ENCODE assay signal across 25 mouse cellular contexts in the genomic region with DNA sequence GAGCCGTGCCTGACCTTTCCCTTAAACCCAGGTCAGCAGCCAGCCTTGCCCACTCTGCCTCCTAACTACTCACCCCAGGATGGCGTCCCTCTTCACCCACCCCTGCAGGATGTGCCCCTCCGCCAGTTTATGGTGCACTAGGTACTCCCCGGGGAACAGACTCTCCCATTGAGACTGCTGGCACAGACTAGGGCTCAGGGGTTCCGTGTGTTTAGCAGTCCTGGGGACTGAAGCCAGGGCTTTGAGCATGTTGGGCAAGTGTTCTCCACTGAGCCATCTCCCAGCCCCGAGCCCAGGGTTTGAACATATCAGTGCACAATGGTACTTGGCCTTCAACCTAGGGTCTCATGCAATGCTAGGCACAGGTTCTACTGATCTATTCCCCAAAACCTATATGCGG. TPM values are rescaled to one million over a fixed set of nuclear protein-coding genes. Genes with fewer than 3 reads are reported as not detected.
DNase-seq lines count a peak whose midpoint lies in the region; ATAC-seq and TF ChIP-seq lines count a peak whose summit lies in the region.
"Had no signal": no experiment of that assay in that cellular context is flagged by ENCODE, and none has a peak within 500 bp of the region (broad histone marks: within the 10 kb centered on the region; RNA-seq: fewer than 3 reads in every experiment).

No protein-coding gene starts in this region.

- DNase-seq in gastrocnemius, adult 2 months, result no peak
- DNase-seq in gastrocnemius, postnatal 14 days, result no peak
- peak; percentile 55 for DNase-seq in liver, adult 2 months (ENCODE audit: extremely low read depth, low read depth, low spot score)
- DNase-seq in liver, embryonic 11.5 days (ENCODE audit: low spot score), result no peak
- no peak for DNase-seq in layer of hippocampus, adult 11-12 months (ENCODE audit: low spot score)
- DNase-seq: adrenal gland, adult 2 months; adrenal gland, postnatal 25 days; cerebellum, adult 11 months; cerebellum, adult 18-20 months; cerebellum, adult 8-10 months; cerebellum, adult 9-11 months; cerebellum, postnatal 14 days; cerebellum, postnatal 36 days; embryo, embryonic 11 days had no signal

- no peak overlapping the region for H3K9ac ChIP-seq in liver, adult 2 months (ENCODE audit: low read depth, low read length)
- no peak overlapping the region for H3K9ac ChIP-seq in liver, embryonic 11.5 days (ENCODE audit: low read depth, low read length)
- H3K9ac ChIP-seq: embryonic facial prominence, embryonic 13.5 days; embryonic facial prominence, embryonic 15.5 days; forebrain, embryonic 12.5 days had no signal

- no peak for ATAC-seq in liver, embryonic 11.5 days (replicated peaks; ENCODE audit: low FRiP score)
- ATAC-seq: forebrain, embryonic 14.5 days; forebrain, embryonic 16.5 days had no signal

- no peaks in the 10 kb centered on the region for H3K9me3 ChIP-seq in liver, embryonic 11.5 days (ENCODE audit: control insufficient read depth, low read length)
- H3K9me3 ChIP-seq: embryonic facial prominence, embryonic 13.5 days; embryonic facial prominence, embryonic 15.5 days; forebrain, embryonic 10.5 days; forebrain, embryonic 12.5 days had no signal

- TF ChIP-seq CTCF in gastrocnemius, adult 2 months (IDR thresholded peaks at IDR 0.05), result no peak
- no peak for TF ChIP-seq CTCF in liver, adult 2 months (IDR thresholded peaks at IDR 0.05; ENCODE audit: low read depth, low read length)

- intact Hi-C loops in gastrocnemius, adult 2 months (cut with DNase I), result loop anchor here (5.0 kb wide), 1 partner anchor 38 kb away; no protein-coding TSS in a partner anchor
- intact Hi-C loops in gastrocnemius, postnatal 14 days (cut with DNase I; ENCODE audit: low total_unique reads), result no loop called here

- peaks cover 7% of the 10 kb centered on the region; the same call in 1 of the 2 replicates for H3K36me3 ChIP-seq in liver, adult 2 months (ENCODE audit: control insufficient read depth, insufficient read depth, low read length)
- no peaks in the 10 kb centered on the region for H3K36me3 ChIP-seq in liver, embryonic 11.5 days (ENCODE audit: control insufficient read depth, insufficient read depth, low read length)
- no peaks in the 10 kb centered on the region for H3K36me3 ChIP-seq in macrophage (ENCODE audit: inconsistent target)
- H3K36me3 ChIP-seq: embryonic facial prominence, embryonic 13.5 days; embryonic facial prominence, embryonic 15.5 days; forebrain, embryonic 10.5 days; forebrain, embryonic 12.5 days had no signal

- H3K27ac ChIP-seq in gastrocnemius, adult 2 months, result peak overlapping the region; percentile 46; the same call in 1 of the 2 replicates
- peak overlapping the region; percentile 78 for H3K27ac ChIP-seq in liver, adult 2 months (replicated peaks; ENCODE audit: insufficient read depth, low read depth, low read length)
- H3K27ac ChIP-seq in liver, embryonic 11.5 days (ENCODE audit: low read depth, low read length), result no peak overlapping the region
- peak overlapping the region; percentile 88; the same call in 1 of the 2 replicates for H3K27ac ChIP-seq in macrophage
- H3K27ac ChIP-seq: embryonic facial prominence, embryonic 13.5 days; embryonic facial prominence, embryonic 15.5 days; forebrain, embryonic 12.5 days had no signal

- peaks cover 53% of the 10 kb centered on the region for H3K4me1 ChIP-seq in liver, adult 2 months (ENCODE audit: control insufficient read depth, insufficient read depth, low read length)
- H3K4me1 ChIP-seq in liver, embryonic 11.5 days (replicated peaks; ENCODE audit: control insufficient read depth, insufficient read depth, low read length), result peaks cover 10% of the 10 kb centered on the region; the same call in 1 of the 2 replicates

- H3K79me2 ChIP-seq in liver, adult 2 months (ENCODE audit: control insufficient read depth, insufficient read depth, low read length), result peaks cover 12% of the 10 kb centered on the region
- H3K79me2 ChIP-seq in macrophage (ENCODE audit: inconsistent target), result peaks cover 27% of the 10 kb centered on the region

- no peak overlapping the region for H3K4me2 ChIP-seq in liver, embryonic 11.5 days
- H3K4me2 ChIP-seq: embryonic facial prominence, embryonic 13.5 days; embryonic facial prominence, embryonic 15.5 days; forebrain, embryonic 12.5 days had no signal

- no peak for TF ChIP-seq POLR2A in liver, adult 2 months (IDR thresholded peaks at IDR 0.05; ENCODE audit: extremely low read depth, insufficient read depth, low read length)

- H3K4me3 ChIP-seq in gastrocnemius, adult 2 months, result no peak overlapping the region
- H3K4me3 ChIP-seq in liver, adult 2 months (ENCODE audit: insufficient read depth, low read depth, low read length), result no peak overlapping the region
- no peak overlapping the region for H3K4me3 ChIP-seq in liver, embryonic 11.5 days (ENCODE audit: low read depth, low read length)
- H3K4me3 ChIP-seq in macrophage (ENCODE audit: inconsistent target), result no peak overlapping the region
- H3K4me3 ChIP-seq: embryonic facial prominence, embryonic 13.5 days; embryonic facial prominence, embryonic 15.5 days; erythroblast, embryonic 14.5 days; forebrain, embryonic 10.5 days; forebrain, embryonic 12.5 days had no signal

- H3K27me3 ChIP-seq in liver, adult 2 months (ENCODE audit: control insufficient read depth, insufficient read depth, low read length), result no peaks in the 10 kb centered on the region
- H3K27me3 ChIP-seq in liver, embryonic 11.5 days (replicated peaks; ENCODE audit: control insufficient read depth, insufficient read depth, low read length), result no peaks in the 10 kb centered on the region; the same call in 1 of the 2 replicates
- H3K27me3 ChIP-seq: embryonic facial prominence, embryonic 13.5 days; embryonic facial prominence, embryonic 15.5 days had no signal

- WGBS in liver, adult 2 months, result 51% methylated on average over 7 of the region's 7 CpGs
- 83% methylated on average over 7 of the region's 7 CpGs for WGBS in liver, embryonic 11.5 days
- WGBS in macrophage (ENCODE audit: missing documents), result 90% methylated on average over 7 of the region's 7 CpGs

RNA-seq across cellular contexts. Expression of a gene that starts 1.6 kb away (rescaled TPM):
- total RNA-seq in gastrocnemius, adult 2 months (2021), result 10 to 100 TPM in 1 of 2 experiments, 1 to 10 TPM in 1; 9.3 to 19.7 TPM
- total RNA-seq in gastrocnemius, postnatal 14 days (2021), result 1 to 10 TPM; 3.9 to 5.1 TPM
- 9.6 and 33.0 TPM in 2 replicates for total RNA-seq in liver, adult 2 months (2014; rRNA removed)
- 211 and 649 TPM in 2 replicates for polyA plus RNA-seq in liver, adult 2 months (2012; rRNA removed)
- polyA plus RNA-seq in liver, embryonic 11.5 days (2014; fragmentation: Nextera tagmentation; extraction: Ambion mirVana), result 15.6 and 17.9 TPM in 2 replicates
- total RNA-seq in macrophage (2018; cell fraction: chromatin; rRNA removed), result 10 to 100 TPM in 24 of 26 experiments, 1 to 10 TPM in 2; 3.0 to 62.0 (median 39.3) TPM
- total RNA-seq in macrophage (2018; cell fraction: cytosol; rRNA removed), result 10 to 100 TPM in 23 of 26 experiments, 1 to 10 TPM in 3; 4.5 to 22.9 (median 16.5) TPM
- total RNA-seq in macrophage (2018; cell fraction: nucleus; rRNA removed), result 10 to 100 TPM in 23 of 26 experiments, 1 to 10 TPM in 3; 3.7 to 61.7 (median 25.9) TPM
- polyA plus RNA-seq in macrophage (2018), result 17.6 to 31.1 TPM (median 18.4 TPM) in 3 replicates
- total RNA-seq: common myeloid progenitor, adult 5-6 weeks had no signal

RNA-seq across cellular contexts. Expression of a gene that starts 11.0 kb away (rescaled TPM):
- total RNA-seq in gastrocnemius, adult 2 months (2021), result not detected
- total RNA-seq in gastrocnemius, postnatal 14 days (2021), result under 1 TPM; 0.33 to 0.59 TPM
- 0.07 TPM in 1 of 2 replicates, not detected in the other for total RNA-seq in liver, adult 2 months (2014; rRNA removed)
- polyA plus RNA-seq in liver, adult 2 months (2012; rRNA removed), result 0.11 TPM in 1 of 2 replicates, not detected in the other
- 0.95 and 1.1 TPM in 2 replicates for polyA plus RNA-seq in liver, embryonic 11.5 days (2014; fragmentation: Nextera tagmentation; extraction: Ambion mirVana)
- total RNA-seq in macrophage (2018; cell fraction: chromatin; rRNA removed), result under 1 TPM in 1 of 26 experiments, not detected in 25; 0.41 TPM
- total RNA-seq in macrophage (2018; cell fraction: cytosol; rRNA removed), result not detected
- not detected for total RNA-seq in macrophage (2018; cell fraction: nucleus; rRNA removed)
- not detected in 3 replicates for polyA plus RNA-seq in macrophage (2018)
- total RNA-seq: common myeloid progenitor, adult 5-6 weeks; MEL had no signal
- polyA plus RNA-seq: C2C12; erythroblast, embryonic 14.5 days had no signal

RNA-seq across cellular contexts. Expression of a gene that starts 40.8 kb away (rescaled TPM):
- total RNA-seq in gastrocnemius, adult 2 months (2021), result 100 to 1,000 TPM in 1 of 2 experiments, 10 to 100 TPM in 1; 78.9 to 103 TPM
- total RNA-seq in gastrocnemius, postnatal 14 days (2021), result 10 to 100 TPM; 67.6 to 94.0 TPM
- 57.3 and 68.1 TPM in 2 replicates for total RNA-seq in liver, adult 2 months (2014; rRNA removed)
- polyA plus RNA-seq in liver, adult 2 months (2012; rRNA removed), result 112 and 115 TPM in 2 replicates
- 13.7 and 15.0 TPM in 2 replicates for polyA plus RNA-seq in liver, embryonic 11.5 days (2014; fragmentation: Nextera tagmentation; extraction: Ambion mirVana)
- total RNA-seq in macrophage (2018; cell fraction: chromatin; rRNA removed), result 10 to 100 TPM in 12 of 26 experiments, 1 to 10 TPM in 14; 2.2 to 30.0 (median 9.5) TPM
- total RNA-seq in macrophage (2018; cell fraction: cytosol; rRNA removed), result 10 to 100 TPM in 16 of 26 experiments, 1 to 10 TPM in 10; 3.4 to 17.0 (median 10.6) TPM
- total RNA-seq in macrophage (2018; cell fraction: nucleus; rRNA removed), result 10 to 100 TPM in 9 of 26 experiments, 1 to 10 TPM in 17; 3.6 to 18.8 (median 7.4) TPM
- polyA plus RNA-seq in macrophage (2018), result 9.4 to 13.4 TPM (median 12.3 TPM) in 3 replicates
